Mouse (Mus musculus) brain, adult 2 months (tissue): Measurements from ENCODE around the gene Trabd2b.

Experiments
- DNase-seq: peaks from one replicate; pipeline ENCODE4 v3.0.0; 2011; ENCODE audit warnings: low read depth, low spot score

The Trabd2b gene

GRCm38 (mm10) chr4:114537376-114537974, 131.0 kb downstream of the Trabd2b start:
- DNase-seq: peak; percentile 9

- no peak for DNase-seq
These were observed 133.5 kb downstream of the Trabd2b start for GRCm38 (mm10) chr4:114540031-114540430.

- DNase-seq: no peak
These were observed 134.7 kb downstream of the Trabd2b start for GRCm38 (mm10) chr4:114541221-114541620.

GRCm38 (mm10) chr4:114542136-114542535, 135.6 kb downstream of the Trabd2b start:
- DNase-seq: no peak

- no peak for DNase-seq
These were observed 139.1 kb downstream of the Trabd2b start for GRCm38 (mm10) chr4:114545481-114546200.

- peak; percentile 51 for DNase-seq
These were observed 141.3 kb downstream of the Trabd2b start for GRCm38 (mm10) chr4:114547658-114548448.

- no peak for DNase-seq
These were observed 143.0 kb downstream of the Trabd2b start for GRCm38 (mm10) chr4:114549487-114549886.

- no peak for DNase-seq
These were observed 144.1 kb downstream of the Trabd2b start for GRCm38 (mm10) chr4:114550471-114551156.

- DNase-seq: no peak
These were observed 150.4 kb downstream of the Trabd2b start for GRCm38 (mm10) chr4:114556880-114557279.

- DNase-seq: no peak
These were observed 151.2 kb downstream of the Trabd2b start for GRCm38 (mm10) chr4:114557731-114558130.

- no peak for DNase-seq
These were observed 152.0 kb downstream of the Trabd2b start for GRCm38 (mm10) chr4:114558487-114558886.

- DNase-seq: no peak
These were observed 154.2 kb downstream of the Trabd2b start for GRCm38 (mm10) chr4:114560638-114561216.

GRCm38 (mm10) chr4:114564131-114564695, 157.7 kb downstream of the Trabd2b start:
- DNase-seq: no peak

- no peak for DNase-seq
These were observed 161.1 kb downstream of the Trabd2b start for GRCm38 (mm10) chr4:114567594-114567993.

- DNase-seq: no peak
These were observed 161.6 kb downstream of the Trabd2b start for GRCm38 (mm10) chr4:114568081-114568605.

- no peak for DNase-seq
These were observed 171.8 kb downstream of the Trabd2b start for GRCm38 (mm10) chr4:114578153-114578950.

GRCm38 (mm10) chr4:114583546-114584144, 177.1 kb downstream of the Trabd2b start:
- DNase-seq: no peak

- peak; percentile 63 for DNase-seq
These were observed 178.2 kb downstream of the Trabd2b start for GRCm38 (mm10) chr4:114584686-114585085.

- peak; percentile 28 for DNase-seq
These were observed 187.2 kb downstream of the Trabd2b start for GRCm38 (mm10) chr4:114593554-114594215.
